Mouse (Mus musculus) ES-Bruce4 (cell line): ENCODE data around the gene Lsp1.

ENCODE experiments used
- CTCF ChIP-seq: IDR thresholded peaks from one replicate; pipeline ENCODE4 v1.8.1; 2011; ENCODE audit warnings: low read depth, low read length
- EP300 ChIP-seq: IDR thresholded peaks from 2 replicates; pipeline ENCODE4 v1.6.1; 2011; ENCODE audit warnings: low read depth, low read length; ENCODE audit not compliant: insufficient read depth

GRCm38 (mm10) chr7:142533059-142533855 lies 72.6 kb downstream of the Lsp1 start:
- TF ChIP-seq EP300 (0 out of 2 replicates have a peak, but pooled peaks have one; percentile 20), CTCF (peak; percentile 61)
